Mouse (Mus musculus): ENCODE data around the gene Selplg. TPM values are rescaled to one million over a fixed set of nuclear protein-coding genes. Genes with fewer than 3 reads are reported as not detected.

Selplg gene
- polyA plus RNA-seq, 1 experiment, result not detected

GRCm38 (mm10) chr5:113863994-113864393, 31.6 kb upstream of the Selplg start:
- peaks cover 75% of the 10 kb centered on the region for H3K79me2 ChIP-seq (ENCODE audit: control insufficient read depth, insufficient read depth)
- no peak overlapping the region for H3K4me3 ChIP-seq
- H3ac ChIP-seq (ENCODE audit: control insufficient read depth, insufficient read length), result no peak overlapping the region
- no peaks in the 10 kb centered on the region for H3K27me3 ChIP-seq (ENCODE audit: control insufficient read depth, insufficient read depth, insufficient read length)
- H3K4me2 ChIP-seq (ENCODE audit: low read depth), result no peak overlapping the region
- TF ChIP-seq E2F4 (IDR thresholded peaks at IDR 0.05; ENCODE audit: insufficient read depth), result no peak
- peaks cover 15% of the 10 kb centered on the region for H3K36me3 ChIP-seq (ENCODE audit: control insufficient read depth, insufficient read depth)

GRCm38 (mm10) chr5:113862418-113862817, 30.0 kb upstream of the Selplg start:
- Histone ChIP-seq H3K4me2 (ENCODE audit: low read depth) (no peak overlapping the region), H3K27me3 (ENCODE audit: control insufficient read depth, insufficient read depth, insufficient read length) (no peaks in the 10 kb centered on the region), H3ac (ENCODE audit: control insufficient read depth, insufficient read length) (no peak overlapping the region), H3K36me3 (ENCODE audit: control insufficient read depth, insufficient read depth) (peaks cover 15% of the 10 kb centered on the region), H3K4me3 (no peak overlapping the region), H3K79me2 (ENCODE audit: control insufficient read depth, insufficient read depth) (peaks cover 74% of the 10 kb centered on the region)
- TF ChIP-seq SRF (IDR thresholded peaks at IDR 0.05; ENCODE audit: control insufficient read depth, insufficient read length, low read depth), result no peak
- no peak for TF ChIP-seq MYOG (IDR thresholded peaks at IDR 0.05; ENCODE audit: control insufficient read depth in 1 of 3, insufficient read depth in 1 of 3, insufficient read length in 2 of 3, low read depth in 2 of 3)
- no peak for TF ChIP-seq MYOD1 (IDR thresholded peaks at IDR 0.05; ENCODE audit: control insufficient read depth in 1 of 3, insufficient read length in 2 of 3, low read depth in 2 of 3)
- TF ChIP-seq CEBPB (IDR thresholded peaks at IDR 0.05; ENCODE audit: insufficient read depth, poor library complexity, severe bottlenecking), result no peak
- no peak for TF ChIP-seq TCF3 (IDR thresholded peaks at IDR 0.05; ENCODE audit: insufficient read length, low read depth)
- no peak for TF ChIP-seq POLR2A (IDR thresholded peaks at IDR 0.05; ENCODE audit: insufficient read length, low read depth)
- no peak for TF ChIP-seq REST (IDR thresholded peaks at IDR 0.05; ENCODE audit: insufficient read depth, insufficient read length)
- no peak for TF ChIP-seq POLR2AphosphoS2 (IDR thresholded peaks at IDR 0.05; ENCODE audit: insufficient read length, low read depth)
- TF ChIP-seq USF1 (IDR thresholded peaks at IDR 0.05; ENCODE audit: low read depth), result no peak
- no peak for TF ChIP-seq TCF12 (IDR thresholded peaks at IDR 0.05; ENCODE audit: insufficient read depth, poor library complexity, severe bottlenecking)

DNA sequence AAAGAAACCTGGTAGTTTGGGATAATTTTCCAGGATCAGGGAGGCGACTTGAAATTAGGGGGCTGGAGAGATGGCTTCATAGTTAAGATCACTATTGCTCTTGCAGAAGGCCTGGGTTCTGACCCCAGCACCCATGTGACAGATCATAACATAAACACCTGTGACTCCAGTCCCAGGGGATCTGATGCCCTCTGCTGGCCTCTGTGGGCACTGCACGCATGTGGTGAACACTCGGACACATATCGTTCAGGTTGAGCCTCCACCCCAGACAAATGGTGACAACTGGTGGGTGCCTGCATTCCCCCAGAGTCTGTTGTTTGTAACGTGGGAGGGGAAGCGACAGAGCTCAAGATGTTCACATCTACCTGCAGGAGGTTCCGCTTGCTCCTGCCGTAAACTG, 28.9 kb upstream of the Selplg start:
- no peak for TF ChIP-seq MYOG (IDR thresholded peaks at IDR 0.05; ENCODE audit: control insufficient read depth in 1 of 3, insufficient read depth in 1 of 3, insufficient read length in 2 of 3, low read depth in 2 of 3)
- TF ChIP-seq USF1 (IDR thresholded peaks at IDR 0.05; ENCODE audit: low read depth), result no peak
- TF ChIP-seq POLR2A (IDR thresholded peaks at IDR 0.05; ENCODE audit: insufficient read length, low read depth), result no peak
- no peak for TF ChIP-seq POLR2AphosphoS2 (IDR thresholded peaks at IDR 0.05; ENCODE audit: insufficient read length, low read depth)
- TF ChIP-seq SRF (IDR thresholded peaks at IDR 0.05; ENCODE audit: control insufficient read depth, insufficient read length, low read depth), result no peak
- TF ChIP-seq TCF12 (IDR thresholded peaks at IDR 0.05; ENCODE audit: insufficient read depth, poor library complexity, severe bottlenecking), result no peak
- no peak for TF ChIP-seq E2F4 (IDR thresholded peaks at IDR 0.05; ENCODE audit: insufficient read depth)
- no peak for TF ChIP-seq TCF3 (IDR thresholded peaks at IDR 0.05; ENCODE audit: insufficient read length, low read depth)
- no peak for TF ChIP-seq MAX (IDR thresholded peaks at IDR 0.05; ENCODE audit: low read depth)
- no peak for TF ChIP-seq REST (IDR thresholded peaks at IDR 0.05; ENCODE audit: insufficient read depth, insufficient read length)
- TF ChIP-seq MYOD1 (IDR thresholded peaks at IDR 0.05; ENCODE audit: control insufficient read depth in 1 of 3, insufficient read length in 2 of 3, low read depth in 2 of 3), result no peak
- TF ChIP-seq CEBPB (IDR thresholded peaks at IDR 0.05; ENCODE audit: insufficient read depth, poor library complexity, severe bottlenecking), result no peak
- H3K79me2 ChIP-seq (ENCODE audit: control insufficient read depth, insufficient read depth), result peaks cover 69% of the 10 kb centered on the region
- H3K36me3 ChIP-seq (ENCODE audit: control insufficient read depth, insufficient read depth), result peaks cover 15% of the 10 kb centered on the region

GRCm38 (mm10) chr5:113858971-113859370, 26.5 kb upstream of the Selplg start:
- Histone ChIP-seq H3K36me3 (ENCODE audit: control insufficient read depth, insufficient read depth) (peaks cover 8% of the 10 kb centered on the region), H3K4me3 (no peak overlapping the region), H3K79me2 (ENCODE audit: control insufficient read depth, insufficient read depth) (peaks cover 63% of the 10 kb centered on the region), H3ac (ENCODE audit: control insufficient read depth, insufficient read length) (no peak overlapping the region), H3K27me3 (ENCODE audit: control insufficient read depth, insufficient read depth, insufficient read length) (no peaks in the 10 kb centered on the region), H3K4me2 (ENCODE audit: low read depth) (no peak overlapping the region)
- TF ChIP-seq POLR2A (IDR thresholded peaks at IDR 0.05; ENCODE audit: insufficient read length, low read depth) (no peak), CEBPB (IDR thresholded peaks at IDR 0.05; ENCODE audit: insufficient read depth, poor library complexity, severe bottlenecking) (no peak), MYOG (IDR thresholded peaks at IDR 0.05; ENCODE audit: control insufficient read depth in 1 of 3, insufficient read depth in 1 of 3, insufficient read length in 2 of 3, low read depth in 2 of 3) (no peak), REST (IDR thresholded peaks at IDR 0.05; ENCODE audit: insufficient read depth, insufficient read length) (no peak), POLR2AphosphoS2 (IDR thresholded peaks at IDR 0.05; ENCODE audit: insufficient read length, low read depth) (no peak), TCF12 (IDR thresholded peaks at IDR 0.05; ENCODE audit: insufficient read depth, poor library complexity, severe bottlenecking) (no peak), E2F4 (IDR thresholded peaks at IDR 0.05; ENCODE audit: insufficient read depth) (no peak), TCF3 (IDR thresholded peaks at IDR 0.05; ENCODE audit: insufficient read length, low read depth) (no peak), MYOD1 (IDR thresholded peaks at IDR 0.05; ENCODE audit: control insufficient read depth in 1 of 3, insufficient read length in 2 of 3, low read depth in 2 of 3) (no peak), MAX (IDR thresholded peaks at IDR 0.05; ENCODE audit: low read depth) (no peak), USF1 (IDR thresholded peaks at IDR 0.05; ENCODE audit: low read depth) (no peak), SRF (IDR thresholded peaks at IDR 0.05; ENCODE audit: control insufficient read depth, insufficient read length, low read depth) (no peak)

More for the DNA sequence above, 28.9 kb upstream of the Selplg start:
- Histone ChIP-seq H3K4me3 (no peak overlapping the region), H3K4me2 (ENCODE audit: low read depth) (no peak overlapping the region), H3ac (ENCODE audit: control insufficient read depth, insufficient read length) (no peak overlapping the region), H3K27me3 (ENCODE audit: control insufficient read depth, insufficient read depth, insufficient read length) (no peaks in the 10 kb centered on the region)

DNA sequence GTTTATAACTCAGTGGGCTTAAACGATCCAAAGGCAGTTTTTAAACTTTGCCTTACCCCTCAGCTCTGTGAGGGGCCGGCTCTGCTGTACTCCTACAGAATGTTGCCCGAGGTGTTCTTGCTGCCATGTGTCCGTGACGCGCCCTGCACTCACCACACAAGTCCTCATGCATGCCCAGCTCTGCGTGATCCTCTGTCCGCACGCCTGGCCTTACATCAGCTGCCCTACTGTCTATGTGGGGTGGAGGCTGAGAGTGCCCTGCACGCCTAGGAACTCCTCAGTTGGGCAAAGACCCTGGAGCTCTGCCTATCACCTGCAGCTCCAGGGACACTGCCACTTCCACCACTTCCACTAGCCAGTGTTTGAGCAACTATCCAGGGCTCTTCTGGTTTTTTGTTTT, 26.1 kb upstream of the Selplg start:
- TF ChIP-seq SRF (IDR thresholded peaks at IDR 0.05; ENCODE audit: control insufficient read depth, insufficient read length, low read depth) (no peak), POLR2A (IDR thresholded peaks at IDR 0.05; ENCODE audit: insufficient read length, low read depth) (no peak), E2F4 (IDR thresholded peaks at IDR 0.05; ENCODE audit: insufficient read depth) (no peak), REST (IDR thresholded peaks at IDR 0.05; ENCODE audit: insufficient read depth, insufficient read length) (no peak), USF1 (IDR thresholded peaks at IDR 0.05; ENCODE audit: low read depth) (no peak), MYOG (IDR thresholded peaks at IDR 0.05; ENCODE audit: control insufficient read depth in 1 of 3, insufficient read depth in 1 of 3, insufficient read length in 2 of 3, low read depth in 2 of 3) (no peak), POLR2AphosphoS2 (IDR thresholded peaks at IDR 0.05; ENCODE audit: insufficient read length, low read depth) (no peak), TCF3 (IDR thresholded peaks at IDR 0.05; ENCODE audit: insufficient read length, low read depth) (no peak), MAX (IDR thresholded peaks at IDR 0.05; ENCODE audit: low read depth) (no peak), TCF12 (IDR thresholded peaks at IDR 0.05; ENCODE audit: insufficient read depth, poor library complexity, severe bottlenecking) (no peak), MYOD1 (IDR thresholded peaks at IDR 0.05; ENCODE audit: control insufficient read depth in 1 of 3, insufficient read length in 2 of 3, low read depth in 2 of 3) (no peak), CEBPB (IDR thresholded peaks at IDR 0.05; ENCODE audit: insufficient read depth, poor library complexity, severe bottlenecking) (no peak)

More for the DNA sequence above, 26.1 kb upstream of the Selplg start:
- Histone ChIP-seq H3K27me3 (ENCODE audit: control insufficient read depth, insufficient read depth, insufficient read length) (no peaks in the 10 kb centered on the region), H3ac (ENCODE audit: control insufficient read depth, insufficient read length) (no peak overlapping the region), H3K36me3 (ENCODE audit: control insufficient read depth, insufficient read depth) (peaks cover 4% of the 10 kb centered on the region), H3K4me2 (ENCODE audit: low read depth) (no peak overlapping the region), H3K79me2 (ENCODE audit: control insufficient read depth, insufficient read depth) (peaks cover 63% of the 10 kb centered on the region), H3K4me3 (no peak overlapping the region)

All from myocyte (in vitro differentiated cells).